Mouse (Mus musculus) kidney, postnatal 0 days (tissue): Measurements from ENCODE around the gene Sart1. TPM values are rescaled to one million over a fixed set of nuclear protein-coding genes. Genes with fewer than 3 reads are reported as not detected.
"Not testable (repeated sequence)": the region's sequence is repeated elsewhere in the genome, so short reads cannot be mapped to it uniquely, and the experiment has no call there.

Source experiments
- ATAC-seq: fragments of 200-750 bp; cut with Nextera tagmentation; replicated peaks from 2 replicates; pipeline ENCODE4 v1.8.0; 2017; ENCODE audit warnings: low read depth, moderate number of reproducible peaks, moderate TSS enrichment, moderate library complexity; ENCODE audit not compliant: low FRiP score
- DNase-seq: peaks from one replicate; pipeline ENCODE4 v3.0.0-alpha.2; 2016; ENCODE audit warnings: low spot score
- H3K27ac ChIP-seq: fragments of 300-500 bp; sonication (generic); 2 replicates; pipeline ENCODE4 v1.5.1; 2014; ENCODE audit warnings: mild to moderate bottlenecking
- H3K27me3 ChIP-seq: fragments of 300-500 bp; sonication (generic); 2 replicates; pipeline ENCODE4 v1.6.1; 2014; ENCODE audit warnings: low read length, mixed read lengths; ENCODE audit not compliant: insufficient read depth
- H3K36me3 ChIP-seq: fragments of 300-500 bp; sonication (generic); 2 replicates; pipeline ENCODE4 v1.6.1; 2014; ENCODE audit warnings: low read length, mixed read lengths; ENCODE audit not compliant: insufficient read depth
- H3K4me1 ChIP-seq: fragments of 300-500 bp; sonication (generic); replicated peaks from 2 replicates; pipeline ENCODE4 v1.6.1; 2014; ENCODE audit warnings: antibody characterized with exemption, low read length, mixed read lengths; ENCODE audit not compliant: insufficient read depth
- H3K4me2 ChIP-seq: fragments of 300-500 bp; sonication (generic); 2 replicates; pipeline ENCODE4 v1.6.1; 2014; ENCODE audit warnings: mild to moderate bottlenecking, low read length, moderate library complexity, mixed read lengths
- H3K4me3 ChIP-seq: fragments of 300-500 bp; sonication (generic); replicated peaks from 2 replicates; pipeline ENCODE4 v1.5.1; 2014; ENCODE audit warnings: low read depth, low read length
- H3K9ac ChIP-seq: fragments of 300-500 bp; sonication (generic); 2 replicates; pipeline ENCODE4 v1.6.1; 2014; ENCODE audit warnings: low read depth, low read length
- H3K9me3 ChIP-seq: fragments of 300-500 bp; sonication (generic); replicated peaks from 2 replicates; pipeline ENCODE4 v1.6.1; 2016; ENCODE audit warnings: low read length, inconsistent platforms, mixed read lengths
- CTCF ChIP-seq: IDR thresholded peaks from 2 replicates; pipeline ENCODE4 v1.5.1; 2016; ENCODE audit warnings: antibody characterized with exemption, low read depth, mild to moderate bottlenecking, moderate library complexity
- WGBS: fragments of 180-500 bp; shearing (Covaris S2); extraction: QIAGEN DNeasy Blood & Tissue Kit; methylation state at CpG from one replicate; pipeline ENCODE4 v1.1.7; 2014; 5-methylcytosine and 5-hydroxymethylcytosine counted together
- polyA plus RNA-seq: library from polyadenylated mRNA; unstranded; fragments of >200 nt; fragmentation: Nextera tagmentation; extraction: Ambion mirVana; gene quantifications from 2 replicates; pipeline ENCODE4 v1.2.1, GENCODE M21; 2015

Gene Sart1
- polyA plus RNA-seq, 1 experiment from 2014 or later: 57.8 TPM

GRCm38 (mm10) chr19:5409068-5409467, 20.6 kb upstream of the Sart1 start:
- no peaks in the 10 kb centered on the region for H3K9me3 ChIP-seq
- 0 out of 2 replicates have a peak, but pooled peaks cover 6% of the 10 kb centered on the region for H3K36me3 ChIP-seq
- no peak for TF ChIP-seq CTCF
- H3K4me1 ChIP-seq: peaks cover 4% of the 10 kb centered on the region; the same call in 1 of the 2 replicates
- ATAC-seq: no peak
- H3K27ac ChIP-seq: peak overlapping the region; percentile 73
- H3K4me3 ChIP-seq: no peak overlapping the region
- H3K9ac ChIP-seq: no peak overlapping the region
- no peak for DNase-seq
- no peaks in the 10 kb centered on the region for H3K27me3 ChIP-seq
- 73% methylated on average over 5 of the region's 5 CpGs for WGBS
- H3K4me2 ChIP-seq: no peak overlapping the region

- ATAC-seq: no peak
- 81% methylated on average over 13 of the region's 13 CpGs for WGBS
- Histone ChIP-seq H3K4me3 (no peak overlapping the region), H3K27me3 (no peaks in the 10 kb centered on the region), H3K4me2 (peak overlapping the region; percentile 61), H3K9ac (no peak overlapping the region), H3K9me3 (no peaks in the 10 kb centered on the region), H3K36me3 (0 out of 2 replicates have a peak, but pooled peaks cover 6% of the 10 kb centered on the region), H3K27ac (peak overlapping the region; percentile 98), H3K4me1 (peaks cover 4% of the 10 kb centered on the region; the same call in 1 of the 2 replicates)
- DNase-seq: peak; percentile 56
- TF ChIP-seq CTCF: no peak
Observed at GRCm38 (mm10) chr19:5408057-5409001, 19.8 kb upstream of the Sart1 start.

GRCm38 (mm10) chr19:5407133-5407532, 18.6 kb upstream of the Sart1 start:
- Histone ChIP-seq H3K27ac (peak overlapping the region; percentile 98), H3K9me3 (no peaks in the 10 kb centered on the region), H3K4me1 (peaks cover 4% of the 10 kb centered on the region; the same call in 1 of the 2 replicates), H3K36me3 (0 out of 2 replicates have a peak, but pooled peaks cover 6% of the 10 kb centered on the region), H3K27me3 (no peaks in the 10 kb centered on the region), H3K4me2 (peak overlapping the region; percentile 61), H3K9ac (peak overlapping the region; percentile 77), H3K4me3 (peak overlapping the region; percentile 50)
- peak; percentile 81 for TF ChIP-seq CTCF
- DNase-seq: peak; percentile 87
- 12% methylated on average over 7 of the region's 7 CpGs for WGBS
- ATAC-seq: peak; percentile 58

- not testable (repeated sequence) for H3K27me3 ChIP-seq, H3K9me3 ChIP-seq, H3K4me1 ChIP-seq, H3K36me3 ChIP-seq
- H3K4me2 ChIP-seq: peak overlapping the region; percentile 61
- TF ChIP-seq CTCF: peak; percentile 19
- H3K27ac ChIP-seq: peak overlapping the region; percentile 98
- peak overlapping the region; percentile 77 for H3K9ac ChIP-seq
- peak overlapping the region; percentile 50 for H3K4me3 ChIP-seq
- WGBS: 9% methylated on average over 22 of the region's 25 CpGs
- peak; percentile 78 for ATAC-seq
- DNase-seq: peak; percentile 71
Observed at GRCm38 (mm10) chr19:5406531-5407126, 18.1 kb upstream of the Sart1 start.

- H3K4me1 ChIP-seq: peaks cover 4% of the 10 kb centered on the region; the same call in 1 of the 2 replicates
- H3K9me3 ChIP-seq: no peaks in the 10 kb centered on the region
- H3K27me3 ChIP-seq: no peaks in the 10 kb centered on the region
- H3K36me3 ChIP-seq: 0 out of 2 replicates have a peak, but pooled peaks cover 6% of the 10 kb centered on the region
- DNase-seq (peak; percentile 43), ATAC-seq (no peak)
- H3K4me2 ChIP-seq: peak overlapping the region; percentile 55
- peak overlapping the region; percentile 35 for H3K4me3 ChIP-seq
- H3K27ac ChIP-seq: peak overlapping the region; percentile 85
- no peak for TF ChIP-seq CTCF
- peak overlapping the region; percentile 51; the same call in 1 of the 2 replicates for H3K9ac ChIP-seq
- 18% methylated on average over 7 of the region's 7 CpGs for WGBS
Observed at GRCm38 (mm10) chr19:5405924-5406323, 17.4 kb upstream of the Sart1 start.

GRCm38 (mm10) chr19:5402293-5402692, 13.8 kb upstream of the Sart1 start, which contains the start of gene Tsga10ip:
Gene Tsga10ip (minus strand): TSS chr19:5402526.
- WGBS: 62% methylated on average over 8 of the region's 8 CpGs
- no peak within 1 kb of the TSS for H3K27ac ChIP-seq
- H3K4me1 ChIP-seq: 0 out of 2 replicates have a peak, but pooled peaks cover 4% of the 10 kb centered on the region
- no peak within 1 kb of the TSS for H3K9ac ChIP-seq
- no peak within 1 kb of the TSS for H3K4me2 ChIP-seq
- peak; percentile 48 for TF ChIP-seq CTCF
- no peaks in the 10 kb centered on the region for H3K27me3 ChIP-seq
- no peaks in the 10 kb centered on the region for H3K36me3 ChIP-seq
- ATAC-seq (no peak), DNase-seq (no peak)
- H3K4me3 ChIP-seq: no peak within 1 kb of the TSS
- no peaks in the 10 kb centered on the region for H3K9me3 ChIP-seq

GRCm38 (mm10) chr19:5401073-5401472, 12.6 kb upstream of the Sart1 start:
- not testable (repeated sequence) for H3K27ac ChIP-seq, DNase-seq, H3K4me2 ChIP-seq, H3K9me3 ChIP-seq, H3K36me3 ChIP-seq, ATAC-seq, H3K9ac ChIP-seq, H3K4me1 ChIP-seq, H3K4me3 ChIP-seq, H3K27me3 ChIP-seq
- 70% methylated on average over 4 of the region's 4 CpGs for WGBS
